Mouse (Mus musculus): ENCODE measurements around the gene Morc3.
A peak's percentile ranks its signal among the peaks of the same experiment; 100 is the strongest.

Morc3 gene

GRCm38 (mm10) chr16:93831627-93832395, at the start of gene Morc3:
Morc3 (plus strand) TSS chr16:93832121.
- peak; percentile 100 for DNase-seq

- no peak for DNase-seq
Measured at GRCm38 (mm10) chr16:93784175-93784574, 47.7 kb upstream of the Morc3 start.

GRCm38 (mm10) chr16:93785805-93786204, 46.1 kb upstream of the Morc3 start:
- DNase-seq: peak; percentile 48

GRCm38 (mm10) chr16:93788388-93788787, 43.5 kb upstream of the Morc3 start:
- no peak for DNase-seq

- DNase-seq: no peak
Measured at GRCm38 (mm10) chr16:93788881-93789280, 43.0 kb upstream of the Morc3 start.

- DNase-seq: no peak
Measured at GRCm38 (mm10) chr16:93789971-93790755, 41.8 kb upstream of the Morc3 start.

- DNase-seq: no peak
Measured at GRCm38 (mm10) chr16:93792981-93793630, 38.8 kb upstream of the Morc3 start.

GRCm38 (mm10) chr16:93794845-93795244, 37.1 kb upstream of the Morc3 start:
- no peak for DNase-seq

- no peak for DNase-seq
Measured at GRCm38 (mm10) chr16:93795391-93795790, 36.5 kb upstream of the Morc3 start.

- DNase-seq: no peak
Measured at GRCm38 (mm10) chr16:93797021-93797840, 34.7 kb upstream of the Morc3 start.

- no peak for DNase-seq
Measured at GRCm38 (mm10) chr16:93797841-93798492, 34.0 kb upstream of the Morc3 start.

- no peak for DNase-seq
Measured at GRCm38 (mm10) chr16:93798623-93799022, 33.3 kb upstream of the Morc3 start.

- DNase-seq: no peak
Measured at GRCm38 (mm10) chr16:93799071-93799470, 32.9 kb upstream of the Morc3 start.

- DNase-seq: no peak
Measured at GRCm38 (mm10) chr16:93799936-93800335, 32.0 kb upstream of the Morc3 start.

GRCm38 (mm10) chr16:93807167-93807566, 24.8 kb upstream of the Morc3 start:
- DNase-seq: no peak

- no peak for DNase-seq
Measured at GRCm38 (mm10) chr16:93807961-93808554, 23.9 kb upstream of the Morc3 start.

- DNase-seq: no peak
Measured at GRCm38 (mm10) chr16:93815856-93816736, 15.8 kb upstream of the Morc3 start.

GRCm38 (mm10) chr16:93816861-93817260, 15.1 kb upstream of the Morc3 start:
- no peak for DNase-seq

GRCm38 (mm10) chr16:93817371-93817770, 14.6 kb upstream of the Morc3 start:
- no peak for DNase-seq

GRCm38 (mm10) chr16:93818691-93819324, 13.1 kb upstream of the Morc3 start:
- no peak for DNase-seq
